In the genomic region with DNA sequence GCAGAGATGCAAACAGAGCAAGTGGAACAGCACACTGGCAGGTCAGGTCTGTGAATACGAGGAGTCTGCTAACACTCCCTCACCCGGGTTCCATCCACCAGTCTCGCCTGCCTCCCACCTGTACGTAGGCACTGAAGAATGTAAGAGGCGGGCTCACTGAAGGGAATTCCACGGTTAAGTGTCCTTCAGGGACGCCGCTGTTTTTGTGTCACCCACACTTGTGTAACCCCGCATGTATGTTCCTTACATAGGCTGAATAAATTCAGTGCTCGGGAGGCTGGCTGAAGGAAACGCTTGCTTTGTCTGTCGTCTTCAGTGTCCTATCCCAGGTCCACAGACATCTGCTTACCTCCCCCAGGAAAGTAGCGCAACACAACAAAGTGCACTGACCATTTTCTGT, we compare ENCODE assay signal across 18 mouse cellular contexts.
"Had no signal": no experiment of that assay in that cellular context is flagged by ENCODE, and none has a peak within 500 bp of the region (broad histone marks: within the 10 kb centered on the region; RNA-seq: fewer than 3 reads in every experiment).

No protein-coding gene starts in this region.

- DNase-seq: lung, adult 18-20 months; lung, postnatal 10 days; midbrain, embryonic 14.5 days; retina, postnatal 1 day; right cerebral cortex, adult 18-20 months; right cerebral cortex, postnatal 25 days; right cerebral cortex, postnatal 4 days; spleen, adult 18-20 months; thymus, adult 18-20 months; thymus, postnatal 14 days; thymus, postnatal 36 days had no signal

- H3K4me1 ChIP-seq: midbrain, embryonic 10.5 days; midbrain, embryonic 12.5 days; neural tube, embryonic 13.5 days; neural tube, embryonic 15.5 days had no signal

- ATAC-seq: midbrain, embryonic 16.5 days had no signal

- H3K9ac ChIP-seq: liver, embryonic 14.5 days; midbrain, embryonic 12.5 days; neural tube, embryonic 13.5 days; neural tube, embryonic 15.5 days had no signal

- H3K4me3 ChIP-seq: midbrain, embryonic 10.5 days; midbrain, embryonic 12.5 days; myocyte; neural tube, embryonic 13.5 days; neural tube, embryonic 15.5 days had no signal

- H3K27me3 ChIP-seq: midbrain, embryonic 12.5 days; neural tube, embryonic 13.5 days; neural tube, embryonic 15.5 days had no signal

- H3K4me2 ChIP-seq: midbrain, embryonic 12.5 days; neural tube, embryonic 13.5 days; neural tube, embryonic 15.5 days had no signal

- H3K9me3 ChIP-seq: midbrain, embryonic 10.5 days; midbrain, embryonic 12.5 days; neural tube, embryonic 13.5 days; neural tube, embryonic 15.5 days had no signal

- H3K27ac ChIP-seq: liver, embryonic 14.5 days; midbrain, embryonic 10.5 days; midbrain, embryonic 12.5 days; neural tube, embryonic 13.5 days; neural tube, embryonic 15.5 days had no signal
